Mouse (Mus musculus) megakaryocyte, embryonic 14.5 days (primary cell): ENCODE data around the gene Tmem41a.

Experiments used
- FLI1 ChIP-seq: IDR thresholded peaks from 2 replicates; pipeline ENCODE4 v1.6.1; 2012; ENCODE audit warnings: low read length, inconsistent platforms, mixed read lengths
- GATA1 ChIP-seq: IDR thresholded peaks from 3 replicates; pipeline ENCODE4 v1.6.1; 2012; ENCODE audit warnings: mixed read lengths, low read length, inconsistent platforms, borderline replicate concordance

GRCm38 (mm10) chr16:21995304-21995703 is 48.0 kb upstream of the Tmem41a start, which contains the start of gene Liph:
- TF ChIP-seq FLI1, result no peak
- TF ChIP-seq GATA1, result no peak
